Mouse (Mus musculus) heart, embryonic 16.5 days (tissue): Measurements from ENCODE around the gene Ppp1r14b. TPM values are rescaled to one million over a fixed set of nuclear protein-coding genes. Genes with fewer than 3 reads are reported as not detected.

Experiments used
- ATAC-seq: fragments of 200-750 bp; cut with Nextera tagmentation; replicated peaks from 2 replicates; pipeline ENCODE4 v1.8.0; 2017; ENCODE audit warnings: moderate number of reproducible peaks; ENCODE audit not compliant: insufficient read depth, low FRiP score; ENCODE audit errors: extremely low read depth
- H3K27ac ChIP-seq: fragments of 300-500 bp; sonication (generic); 2 replicates; pipeline ENCODE4 v1.5.1; 2014; ENCODE audit warnings: mild to moderate bottlenecking, low read length, control low read depth, moderate library complexity
- H3K27me3 ChIP-seq: fragments of 300-500 bp; sonication (generic); 2 replicates; pipeline ENCODE4 v1.6.1; 2014; ENCODE audit warnings: low read length, mixed read lengths; ENCODE audit not compliant: control insufficient read depth, insufficient read depth
- H3K36me3 ChIP-seq: fragments of 300-500 bp; sonication (generic); 2 replicates; pipeline ENCODE4 v1.6.1; 2014; ENCODE audit not compliant: control insufficient read depth, insufficient read depth
- H3K4me1 ChIP-seq: fragments of 300-500 bp; sonication (generic); 2 replicates; pipeline ENCODE4 v1.6.1; 2014; ENCODE audit warnings: low read length, mixed read lengths; ENCODE audit not compliant: control insufficient read depth, insufficient read depth
- H3K4me2 ChIP-seq: fragments of 300-500 bp; sonication (generic); 2 replicates; pipeline ENCODE4 v1.6.1; 2014; ENCODE audit warnings: low read depth, mild to moderate bottlenecking, control low read depth, low read length
- H3K4me3 ChIP-seq: fragments of 300-500 bp; sonication (generic); 2 replicates; pipeline ENCODE4 v1.5.1; 2014; ENCODE audit warnings: mild to moderate bottlenecking, control low read depth, low read length
- H3K9ac ChIP-seq: fragments of 300-500 bp; sonication (generic); 2 replicates; pipeline ENCODE4 v1.6.1; 2014; ENCODE audit warnings: low read length, control low read depth
- H3K9me3 ChIP-seq: fragments of 300-500 bp; sonication (generic); replicated peaks from 2 replicates; pipeline ENCODE4 v1.6.1; 2016; ENCODE audit warnings: low read length; ENCODE audit not compliant: control insufficient read depth
- WGBS: fragments of 180-500 bp; shearing (Covaris S2); extraction: QIAGEN DNeasy Blood & Tissue Kit; methylation state at CpG from one replicate; pipeline ENCODE4 v1.1.7; 2014; 5-methylcytosine and 5-hydroxymethylcytosine counted together
- polyA plus RNA-seq: library from polyadenylated mRNA; unstranded; fragments of >200 nt; fragmentation: Nextera tagmentation; extraction: Ambion mirVana; gene quantifications from 2 replicates; pipeline ENCODE4 v1.2.1, GENCODE M21; 2015

The Ppp1r14b gene
- polyA plus RNA-seq, 1 experiment from 2014 or later: 68.9 TPM

DNA sequence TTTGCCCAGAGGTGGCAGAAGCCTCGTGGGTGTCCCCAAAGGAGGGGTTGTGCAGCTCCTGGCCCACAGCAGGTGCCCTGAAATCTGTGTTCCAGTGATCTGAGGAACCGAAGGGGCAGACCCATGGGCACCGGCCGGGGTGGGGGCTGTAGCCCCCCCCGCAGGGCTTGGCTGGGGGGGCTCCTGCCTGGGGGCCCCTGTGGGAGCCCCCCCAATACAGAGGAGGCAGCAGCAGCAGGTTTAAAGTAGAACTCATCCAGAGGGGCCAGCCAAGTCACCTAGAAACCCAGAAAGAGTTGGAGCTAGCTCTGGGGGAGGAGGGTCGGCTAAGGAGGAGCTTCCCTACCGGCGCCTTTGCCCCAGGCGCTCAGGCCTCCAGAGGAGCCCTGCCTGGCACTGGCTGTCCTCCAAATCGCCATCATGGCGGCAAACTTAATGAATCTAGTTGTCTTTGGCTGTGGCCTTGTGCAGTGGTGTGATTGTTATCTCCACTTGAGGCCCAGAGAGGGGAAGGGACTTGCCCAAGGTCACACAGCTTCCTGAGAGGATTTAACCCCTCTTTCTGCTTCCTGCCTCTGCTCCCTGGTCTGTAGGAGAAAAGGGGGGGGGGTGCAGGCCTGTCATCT, 4.2 kb upstream of the Ppp1r14b start:
- H3K4me2 ChIP-seq: peak overlapping the region; percentile 63
- 27% methylated on average over 11 of the region's 11 CpGs for WGBS
- H3K36me3 ChIP-seq: peaks cover 4% of the 10 kb centered on the region; the same call in 1 of the 2 replicates
- no peak for ATAC-seq
- peak overlapping the region; percentile 32 for H3K27ac ChIP-seq
- no peaks in the 10 kb centered on the region for H3K27me3 ChIP-seq
- peaks cover 34% of the 10 kb centered on the region for H3K4me1 ChIP-seq
- H3K9ac ChIP-seq: peak overlapping the region; percentile 76
- no peaks in the 10 kb centered on the region for H3K9me3 ChIP-seq
- H3K4me3 ChIP-seq: peak overlapping the region; percentile 61; the same call in 1 of the 2 replicates

DNA sequence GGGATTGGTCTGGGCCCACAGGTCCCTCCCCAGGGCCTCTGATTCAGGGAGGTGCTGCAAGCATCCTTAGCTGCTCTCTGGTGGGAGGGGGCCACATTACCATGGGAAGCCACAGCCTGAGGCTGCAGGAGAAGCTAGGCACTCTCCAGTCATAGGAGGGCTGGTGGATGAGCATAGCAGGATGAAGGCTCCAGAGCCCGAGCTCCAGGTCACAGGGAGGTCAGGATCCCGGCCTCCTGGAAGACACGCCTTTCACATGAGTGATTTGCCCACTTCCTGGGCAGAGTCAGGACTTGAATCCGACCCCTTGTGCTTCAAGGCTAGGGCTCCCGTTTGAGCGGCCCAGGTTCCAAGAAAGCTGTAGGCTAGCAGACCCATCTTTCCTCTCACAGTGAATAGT, 3.1 kb upstream of the Ppp1r14b start:
- 35% methylated on average over 6 of the region's 6 CpGs for WGBS
- Histone ChIP-seq H3K4me3 (no peak overlapping the region), H3K36me3 (no peaks in the 10 kb centered on the region), H3K27me3 (no peaks in the 10 kb centered on the region), H3K9ac (no peak overlapping the region), H3K27ac (peak overlapping the region; percentile 20; the same call in 1 of the 2 replicates), H3K4me1 (peaks cover 38% of the 10 kb centered on the region), H3K9me3 (no peaks in the 10 kb centered on the region), H3K4me2 (no peak overlapping the region)
- no peak for ATAC-seq

DNA sequence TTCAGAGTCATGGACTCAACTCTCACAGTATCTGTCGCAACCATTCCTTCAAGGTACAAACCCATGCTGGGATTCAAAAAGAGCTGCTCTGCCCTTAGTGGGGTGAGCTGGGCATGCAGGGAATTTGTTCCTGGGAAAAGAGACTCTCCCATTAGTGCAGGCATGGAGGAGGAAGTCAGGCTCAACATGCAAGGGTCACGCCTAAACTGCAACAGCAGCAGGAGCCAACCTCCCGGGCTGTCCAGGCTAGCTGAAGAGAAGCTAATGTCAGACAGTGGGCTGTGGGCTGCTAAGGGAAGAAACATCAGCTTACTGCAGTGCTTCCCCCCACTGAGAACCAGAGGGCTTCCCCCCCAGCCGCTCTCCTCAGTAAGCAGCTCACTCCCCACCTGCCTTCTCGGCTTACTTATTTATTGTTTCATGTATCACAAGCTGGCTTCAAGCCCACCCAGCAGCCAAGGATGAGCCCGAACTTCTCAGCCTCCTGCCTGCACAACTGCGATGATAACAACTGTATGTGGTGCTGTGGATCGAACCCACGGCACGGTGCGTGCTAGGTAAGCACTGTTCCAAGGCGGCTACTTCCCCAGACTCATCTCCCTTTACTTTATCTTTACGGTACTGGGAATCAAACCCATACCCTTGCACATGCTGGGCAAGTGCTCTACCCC, 2.4 kb upstream of the Ppp1r14b start:
- Histone ChIP-seq H3K27ac (no peak overlapping the region), H3K9ac (no peak overlapping the region), H3K4me2 (no peak overlapping the region), H3K27me3 (no peaks in the 10 kb centered on the region), H3K9me3 (no peaks in the 10 kb centered on the region), H3K4me1 (peaks cover 42% of the 10 kb centered on the region), H3K36me3 (peaks cover 3% of the 10 kb centered on the region), H3K4me3 (no peak overlapping the region)
- 82% methylated on average over 13 of the region's 13 CpGs for WGBS
- ATAC-seq: no peak

DNA sequence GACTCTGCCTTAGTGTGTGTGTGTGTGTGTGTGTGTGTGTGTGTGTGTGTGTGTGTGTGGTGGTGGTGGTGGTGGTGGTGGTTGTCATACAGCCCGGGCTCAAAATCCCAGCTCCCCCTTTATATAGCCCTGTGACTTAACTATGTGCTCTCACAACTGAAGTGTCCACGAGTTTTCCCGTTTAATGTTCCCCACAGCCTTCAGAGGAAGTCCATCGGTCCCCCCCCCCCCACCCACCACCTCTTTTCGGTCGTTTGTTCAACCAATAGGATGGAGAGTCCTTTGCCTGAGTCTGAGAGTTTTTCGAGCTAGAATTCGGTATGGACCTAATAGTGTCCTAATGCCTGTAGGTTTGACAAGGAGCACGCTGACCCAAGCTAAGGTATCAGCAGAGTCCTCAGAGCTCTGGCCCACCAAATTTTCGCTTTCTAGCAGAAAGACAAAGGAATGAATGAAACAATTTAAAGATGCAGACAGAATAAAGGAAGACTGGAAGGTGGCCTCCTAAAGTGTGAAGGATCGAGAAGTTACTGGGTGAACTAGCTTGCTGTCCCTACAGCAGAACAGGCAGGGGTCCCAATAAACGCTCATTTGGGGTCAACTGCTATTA, 1.1 kb upstream of the Ppp1r14b start:
- 33% methylated on average over 12 of the region's 12 CpGs for WGBS
- Histone ChIP-seq H3K4me2 (peak overlapping the region; percentile 91), H3K27ac (peak overlapping the region; percentile 89), H3K27me3 (no peaks in the 10 kb centered on the region), H3K9me3 (no peaks in the 10 kb centered on the region), H3K9ac (peak overlapping the region; percentile 81), H3K4me3 (peak overlapping the region; percentile 71), H3K36me3 (peaks cover 16% of the 10 kb centered on the region), H3K4me1 (peaks cover 45% of the 10 kb centered on the region)
- ATAC-seq: no peak

DNA sequence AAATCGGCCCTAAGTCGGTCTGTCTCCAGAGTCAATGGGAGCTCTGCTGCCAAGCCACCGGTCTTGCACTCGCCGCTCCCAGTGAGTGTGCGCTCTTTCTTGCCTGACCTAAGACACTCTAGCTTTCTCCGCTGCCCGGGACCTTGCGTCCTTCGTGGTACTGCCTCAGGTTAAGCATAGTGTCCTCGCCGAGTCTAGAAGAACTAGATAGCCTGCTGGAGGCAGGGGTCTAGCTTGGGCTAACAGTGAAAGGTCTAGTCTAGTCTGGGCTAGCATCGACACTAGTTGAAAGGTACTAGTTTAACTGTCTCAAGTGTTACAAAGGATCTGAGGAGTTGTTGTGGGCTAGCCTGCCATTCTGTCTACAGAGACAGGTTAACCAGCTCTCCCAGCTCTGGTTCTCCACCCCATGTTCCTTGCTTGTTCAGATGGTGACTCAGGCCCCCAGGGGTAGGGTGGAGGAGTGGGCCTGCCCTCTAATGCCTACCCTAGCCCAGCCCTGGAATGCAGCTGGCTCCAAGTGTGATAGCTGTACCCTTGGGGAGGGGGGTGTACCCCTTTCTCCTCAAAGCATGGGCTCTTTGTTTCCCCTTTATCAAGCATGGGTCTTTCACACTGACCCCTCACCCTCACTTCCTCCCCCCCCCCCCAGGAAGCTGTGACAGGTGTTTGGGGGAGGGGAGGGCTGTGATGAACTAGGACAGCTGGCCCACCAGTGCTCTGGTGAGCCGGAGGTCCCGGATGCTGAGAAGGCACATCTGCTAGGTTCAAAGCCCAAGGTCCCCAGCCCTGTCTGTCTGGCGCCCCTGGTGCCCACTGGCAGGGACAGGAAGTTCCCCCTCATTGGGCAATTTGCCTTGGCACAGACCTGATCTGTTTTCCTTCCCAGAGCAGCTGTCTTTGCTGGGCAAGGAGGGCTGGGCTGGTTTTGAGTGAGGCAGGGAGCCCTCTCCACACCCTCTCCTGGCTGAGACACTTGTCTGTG, 1.1 kb downstream of the Ppp1r14b start, which contains the start of gene Plcb3:
Gene Plcb3 (minus strand): TSS at position 934 of the 985 bp plus-strand sequence.
- peak within 1 kb of the TSS; percentile 81 for H3K9ac ChIP-seq
- H3K27me3 ChIP-seq: no peaks in the 10 kb centered on the region
- peak within 1 kb of the TSS; percentile 91 for H3K4me2 ChIP-seq
- ATAC-seq: no peak
- H3K27ac ChIP-seq: peak within 1 kb of the TSS; percentile 89
- H3K36me3 ChIP-seq: peaks cover 16% of the 10 kb centered on the region
- H3K9me3 ChIP-seq: no peaks in the 10 kb centered on the region
- peak within 1 kb of the TSS; percentile 71 for H3K4me3 ChIP-seq
- H3K4me1 ChIP-seq: peaks cover 38% of the 10 kb centered on the region
- WGBS: 1% methylated on average over 16 of the region's 16 CpGs

DNA sequence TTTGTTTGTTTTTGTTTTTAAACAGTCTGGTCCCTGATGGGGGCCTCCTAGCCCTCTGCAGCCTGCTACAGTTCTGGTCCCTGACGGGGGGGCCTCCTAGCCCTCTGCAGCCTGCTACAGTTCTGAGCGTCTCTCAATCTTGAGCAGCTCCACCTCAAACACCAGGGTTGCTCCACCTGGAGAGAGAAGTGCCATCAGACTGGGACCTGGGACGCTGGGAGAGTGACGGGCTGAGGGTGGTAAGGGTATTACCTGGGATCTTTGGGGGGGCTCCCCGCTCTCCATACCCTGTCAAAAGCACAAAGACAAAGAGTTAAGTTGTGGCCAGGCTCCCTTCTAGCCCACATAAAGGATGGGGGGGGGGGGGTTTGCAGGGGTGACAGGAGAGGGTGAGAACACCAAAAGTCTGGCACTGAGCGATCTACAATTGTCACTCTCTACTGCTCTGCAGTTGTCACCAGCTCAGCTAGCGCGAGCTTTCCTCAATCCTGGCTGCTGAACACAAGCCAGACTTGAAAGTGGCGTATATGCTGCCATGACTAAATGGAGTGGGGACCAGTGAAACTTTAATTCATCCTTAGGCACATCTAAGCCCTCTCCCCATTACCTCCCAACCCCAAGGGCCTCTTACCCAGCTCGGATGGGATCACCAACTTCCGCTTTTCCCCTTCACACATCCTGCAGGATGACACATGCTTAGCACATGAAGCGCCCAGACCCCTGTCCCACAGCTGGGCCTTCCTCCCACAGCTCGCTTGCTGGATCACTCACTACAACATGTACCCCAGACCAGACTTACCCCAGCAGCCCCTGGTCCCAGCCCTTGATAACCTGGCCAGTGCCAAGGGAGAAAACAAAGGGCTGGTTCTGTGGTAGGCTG, 3.2 kb downstream of the Ppp1r14b start:
- H3K4me2 ChIP-seq: peak overlapping the region; percentile 75
- peak overlapping the region; percentile 98; the same call in 1 of the 2 replicates for H3K27ac ChIP-seq
- H3K9me3 ChIP-seq: no peaks in the 10 kb centered on the region
- H3K4me1 ChIP-seq: peaks cover 40% of the 10 kb centered on the region
- H3K27me3 ChIP-seq: no peaks in the 10 kb centered on the region
- H3K36me3 ChIP-seq: peaks cover 27% of the 10 kb centered on the region
- 69% methylated on average over 13 of the region's 13 CpGs for WGBS
- ATAC-seq: no peak
- H3K4me3 ChIP-seq: peak overlapping the region; percentile 61
- peak overlapping the region; percentile 81 for H3K9ac ChIP-seq

DNA sequence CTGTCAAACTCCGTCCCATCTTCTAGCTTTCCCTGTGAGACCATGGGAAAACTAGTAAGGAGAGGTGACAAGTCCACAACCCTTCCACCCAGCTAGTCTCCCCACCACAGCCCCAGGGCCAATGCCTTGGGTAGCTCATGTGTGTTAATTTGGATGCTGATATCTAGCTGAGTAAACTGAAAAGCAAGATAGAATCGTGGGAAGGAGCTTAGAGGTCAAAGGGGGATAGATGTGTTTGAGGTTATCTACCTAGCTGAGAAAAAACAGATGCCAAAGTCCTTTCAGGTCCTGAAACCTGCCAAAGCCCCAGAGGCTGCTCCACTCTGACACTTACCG, 3.8 kb downstream of the Ppp1r14b start:
- no peaks in the 10 kb centered on the region for H3K27me3 ChIP-seq
- H3K9ac ChIP-seq: peak overlapping the region; percentile 81
- H3K4me1 ChIP-seq: peaks cover 40% of the 10 kb centered on the region
- H3K36me3 ChIP-seq: peaks cover 30% of the 10 kb centered on the region
- peak overlapping the region; percentile 98; the same call in 1 of the 2 replicates for H3K27ac ChIP-seq
- H3K4me2 ChIP-seq: peak overlapping the region; percentile 75
- WGBS: 30% methylated on average over 3 of the region's 3 CpGs
- peak overlapping the region; percentile 61 for H3K4me3 ChIP-seq
- no peak for ATAC-seq
- no peaks in the 10 kb centered on the region for H3K9me3 ChIP-seq

DNA sequence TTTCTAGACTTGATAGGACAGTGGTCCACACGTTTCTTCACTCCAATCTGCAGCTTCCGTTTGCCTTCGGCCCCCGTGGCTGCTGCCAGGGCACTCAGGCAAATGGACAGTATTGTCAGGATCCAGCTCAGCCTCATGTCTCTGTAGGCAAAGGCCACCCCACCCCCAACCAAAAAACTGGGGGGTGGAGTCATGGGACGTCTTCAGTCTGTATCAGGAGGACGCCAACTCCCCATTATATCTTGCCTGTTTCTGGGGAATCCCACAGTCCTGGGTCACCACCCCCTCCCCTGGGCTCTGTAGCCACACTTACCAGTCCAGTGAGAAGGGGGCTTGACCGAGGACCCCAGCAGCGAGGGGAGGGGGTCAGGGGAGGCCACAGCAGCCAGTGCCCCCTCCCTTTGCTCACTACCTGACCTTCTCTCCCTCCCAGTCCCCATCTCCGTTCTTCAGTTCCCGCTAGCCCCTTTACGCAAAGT, 4.3 kb downstream of the Ppp1r14b start:
- Histone ChIP-seq H3K4me3 (peak overlapping the region; percentile 61), H3K27me3 (no peaks in the 10 kb centered on the region), H3K9ac (peak overlapping the region; percentile 81), H3K36me3 (peaks cover 34% of the 10 kb centered on the region), H3K9me3 (no peaks in the 10 kb centered on the region), H3K4me1 (peaks cover 35% of the 10 kb centered on the region), H3K4me2 (peak overlapping the region; percentile 75), H3K27ac (peak overlapping the region; percentile 98)
- WGBS: 7% methylated on average over 11 of the region's 11 CpGs
- no peak for ATAC-seq
